Mouse (Mus musculus): ENCODE results near the gene Prc1. TPM values are rescaled to one million over a fixed set of nuclear protein-coding genes. Genes with fewer than 3 reads are reported as not detected.

Prc1 gene
- polyA plus RNA-seq, 1 experiment: 33.7 TPM

DNA sequence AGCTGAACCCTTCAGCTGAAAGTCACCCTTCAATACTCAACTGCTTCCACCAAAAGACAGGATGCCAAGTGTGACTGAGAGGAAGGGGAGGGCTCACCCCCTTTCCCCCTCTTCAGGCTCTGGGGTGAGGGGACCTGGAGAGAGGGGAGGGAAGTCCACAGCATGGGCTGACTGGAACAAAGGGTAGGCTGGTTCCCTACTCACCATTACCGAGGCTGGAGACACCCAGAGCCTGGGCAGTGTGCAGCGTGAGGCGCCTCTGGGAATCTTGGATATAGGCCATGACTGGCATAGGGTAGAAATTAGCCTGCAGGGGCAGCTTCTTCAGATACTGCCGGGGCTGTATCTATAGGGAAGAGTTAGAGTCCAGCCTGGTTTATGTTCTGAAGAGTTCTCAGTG, 63.8 kb downstream of the Prc1 start:
- 76% methylated on average over 4 of the region's 4 CpGs for WGBS
- no peak for DNase-seq (ENCODE audit: low read depth, low spot score)

DNA sequence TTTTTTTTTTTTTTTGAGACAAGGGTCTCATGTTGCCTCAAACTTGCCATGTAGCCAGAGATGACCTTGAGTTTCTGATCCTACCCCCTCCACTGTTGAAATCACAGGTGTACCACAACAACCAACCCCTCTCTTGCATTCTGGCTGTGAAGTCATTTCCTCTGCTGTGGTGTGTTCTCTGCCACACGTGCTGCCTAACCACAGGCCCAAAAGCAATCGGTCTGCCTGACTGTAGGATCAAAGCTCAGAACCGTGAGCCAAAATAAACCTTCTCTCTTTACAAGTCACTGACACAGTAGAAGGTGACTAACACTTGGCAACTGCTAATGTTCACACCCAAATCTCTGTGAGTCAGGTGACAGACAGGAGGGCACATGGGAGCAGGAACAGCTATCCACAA, 66.2 kb downstream of the Prc1 start:
- no peak for DNase-seq (ENCODE audit: low read depth, low spot score)
- WGBS: 18% methylated on average over 3 of the region's 3 CpGs

DNA sequence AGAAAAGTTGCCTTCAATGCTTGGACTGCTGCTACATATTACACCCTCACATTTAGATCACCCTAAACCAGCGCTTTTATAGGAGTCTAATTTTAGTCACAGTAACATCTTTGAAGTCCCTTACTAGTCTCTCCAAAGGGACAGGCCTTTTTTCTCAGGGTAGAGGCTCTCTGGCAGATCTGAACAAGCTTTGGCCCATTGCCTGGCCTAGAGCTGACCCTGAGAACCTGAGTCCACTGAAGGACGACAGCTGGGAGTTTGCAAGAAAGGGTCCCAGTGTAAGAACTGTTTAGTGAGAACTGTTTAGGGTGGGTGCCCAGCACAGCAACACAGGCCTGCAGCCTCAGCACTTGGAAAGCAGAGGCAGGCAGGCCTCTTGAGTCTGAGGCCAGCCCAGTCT, 71.5 kb downstream of the Prc1 start:
- 78% methylated on average over 2 of the region's 2 CpGs for WGBS
- DNase-seq (ENCODE audit: low read depth, low spot score): no peak

Other genes starting within 250 kb of the Prc1 start
- gene Idh2, start 179.1 kb upstream of the Prc1 start, polyA plus RNA-seq (2012; rRNA removed): 136 and 156 TPM in 2 replicates
- gene Sema4b, start 107.6 kb upstream of the Prc1 start, polyA plus RNA-seq (2012; rRNA removed): 43.2 and 57.8 TPM in 2 replicates
- 652 and 673 TPM in 2 replicates for gene Cib1, start 61.6 kb upstream of the Prc1 start, polyA plus RNA-seq (2012; rRNA removed)
- 3.1 and 4.7 TPM in 2 replicates for gene Gdpgp1, start 61.6 kb upstream of the Prc1 start, polyA plus RNA-seq (2012; rRNA removed)
- 0.05 and 0.12 TPM in 2 replicates for gene Ttll13, start 48.1 kb upstream of the Prc1 start, polyA plus RNA-seq (2012; rRNA removed)
- 19.0 and 21.2 TPM in 2 replicates for gene Ngrn, start 33.2 kb upstream of the Prc1 start, polyA plus RNA-seq (2012; rRNA removed)
- 9.0 and 22.5 TPM in 2 replicates for gene Vps33b, start 24.8 kb upstream of the Prc1 start, polyA plus RNA-seq (2012; rRNA removed)
- gene Rccd1, start 30.0 kb downstream of the Prc1 start, polyA plus RNA-seq (2012; rRNA removed): 7.8 and 8.9 TPM in 2 replicates
- gene Unc45a, start 46.6 kb downstream of the Prc1 start, polyA plus RNA-seq (2012; rRNA removed): 44.8 and 64.9 TPM in 2 replicates
- 32.5 and 42.0 TPM in 2 replicates for gene Hddc3, start 48.7 kb downstream of the Prc1 start, polyA plus RNA-seq (2012; rRNA removed)
- 13.8 and 25.9 TPM in 2 replicates for gene Man2a2, start 76.9 kb downstream of the Prc1 start, polyA plus RNA-seq (2012; rRNA removed)
- 12.1 and 17.1 TPM in 2 replicates for gene Fes, start 93.5 kb downstream of the Prc1 start, polyA plus RNA-seq (2012; rRNA removed)
- gene Furin, start 111.0 kb downstream of the Prc1 start, polyA plus RNA-seq (2012; rRNA removed): 42.5 and 62.9 TPM in 2 replicates
- gene Blm, start 240.7 kb downstream of the Prc1 start, polyA plus RNA-seq (2012; rRNA removed): 0.98 and 1.3 TPM in 2 replicates

Data from large intestine, adult 2 months (tissue).